Mouse (Mus musculus) heart, postnatal 0 days (tissue): Measurements from ENCODE around the gene Col4a2.

ENCODE experiments used
- CTCF ChIP-seq: IDR thresholded peaks from 2 replicates; pipeline ENCODE4 v1.5.1; 2016; ENCODE audit warnings: antibody characterized with exemption, control low read depth, low read depth
- EP300 ChIP-seq: IDR thresholded peaks from 2 replicates; pipeline ENCODE4 v1.6.1; 2016; ENCODE audit warnings: antibody characterized with exemption, low read depth

DNA sequence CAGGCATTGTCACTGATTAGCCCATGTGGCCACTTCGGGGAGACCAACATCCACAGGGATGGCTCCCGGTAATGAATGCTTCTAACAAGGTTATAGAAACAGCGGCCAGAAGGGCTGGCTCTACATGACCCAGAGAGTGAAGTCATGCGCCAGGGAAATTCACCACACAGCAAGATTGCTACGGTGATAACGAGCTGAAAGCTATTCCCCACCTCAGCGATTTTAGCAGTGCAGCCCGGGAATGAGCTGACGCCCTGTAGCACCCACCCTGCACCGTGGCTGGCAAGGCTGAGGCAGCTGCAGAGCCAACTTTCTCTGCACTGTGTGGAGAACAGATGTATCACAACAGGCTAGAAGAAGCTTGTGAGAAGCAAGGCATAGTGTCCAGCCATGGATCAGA lies 30.5 kb upstream of the Col4a2 start:
- TF ChIP-seq CTCF = no peak
- TF ChIP-seq EP300 = no peak
